Mouse (Mus musculus) kidney, adult 9 months (tissue): ENCODE results near the gene Zfp60.
"Not testable (repeated sequence)": the region's sequence is repeated elsewhere in the genome, so short reads cannot be mapped to it uniquely, and the experiment has no call there.

Experiments used
- DNase-seq: peaks from one replicate; pipeline ENCODE4 v3.0.0; 2022

Zfp60 gene

GRCm38 (mm10) chr7:27731281-27731883 is at the start of gene Zfp60:
Zfp60 (plus strand) TSS chr7:27731389.
- DNase-seq = peak; percentile 89

GRCm38 (mm10) chr7:27683218-27683617 is 48.0 kb upstream of the Zfp60 start:
- DNase-seq = no peak

GRCm38 (mm10) chr7:27685220-27685619 is 46.0 kb upstream of the Zfp60 start:
- no peak for DNase-seq

GRCm38 (mm10) chr7:27685681-27686080 is 45.5 kb upstream of the Zfp60 start:
- peak; percentile 26 for DNase-seq

- DNase-seq = no peak
Measured at GRCm38 (mm10) chr7:27687043-27687442, 44.1 kb upstream of the Zfp60 start.

- no peak for DNase-seq
Measured at GRCm38 (mm10) chr7:27687836-27688235, 43.4 kb upstream of the Zfp60 start.

- DNase-seq = no peak
Measured at GRCm38 (mm10) chr7:27688246-27688788, 42.9 kb upstream of the Zfp60 start.

- DNase-seq = peak; percentile 98
Measured at GRCm38 (mm10) chr7:27688815-27689612, 42.2 kb upstream of the Zfp60 start, which contains the start of gene Zfp607b. Zfp607b (plus strand) TSS chr7:27689340.

- peak; percentile 30 for DNase-seq
Measured at GRCm38 (mm10) chr7:27691076-27691475, 40.1 kb upstream of the Zfp60 start.

GRCm38 (mm10) chr7:27696711-27697110 is 34.5 kb upstream of the Zfp60 start:
- DNase-seq = no peak

GRCm38 (mm10) chr7:27710402-27710801 is 20.8 kb upstream of the Zfp60 start:
- DNase-seq = no peak

GRCm38 (mm10) chr7:27721951-27722350 is 9.2 kb upstream of the Zfp60 start:
- no peak for DNase-seq

GRCm38 (mm10) chr7:27725566-27726538 is 5.3 kb upstream of the Zfp60 start:
- DNase-seq = peak; percentile 40

GRCm38 (mm10) chr7:27727471-27727870 is 3.7 kb upstream of the Zfp60 start:
- no peak for DNase-seq

GRCm38 (mm10) chr7:27731946-27732345 is 757 bp downstream of the Zfp60 start:
- no peak for DNase-seq

- no peak for DNase-seq
Measured at GRCm38 (mm10) chr7:27732508-27732907, 1.3 kb downstream of the Zfp60 start.

GRCm38 (mm10) chr7:27735457-27735856 is 4.3 kb downstream of the Zfp60 start:
- no peak for DNase-seq

- DNase-seq = no peak
Measured at GRCm38 (mm10) chr7:27756351-27757047, 25.3 kb downstream of the Zfp60 start.

GRCm38 (mm10) chr7:27757048-27757375 is 25.8 kb downstream of the Zfp60 start:
- no peak for DNase-seq

GRCm38 (mm10) chr7:27765176-27765886 is 34.1 kb downstream of the Zfp60 start:
- no peak for DNase-seq

- DNase-seq = no peak
Measured at GRCm38 (mm10) chr7:27789306-27789705, 58.1 kb downstream of the Zfp60 start.

- DNase-seq = not testable (repeated sequence)
Measured at GRCm38 (mm10) chr7:27793865-27794264, 62.7 kb downstream of the Zfp60 start.
